Mouse (Mus musculus): Measurements from ENCODE around the gene Ttc13.

- TF ChIP-seq CTCF (IDR thresholded peaks at IDR 0.05; ENCODE audit: low read depth, low read length) (no peak), TAL1 (conservative IDR thresholded peaks at IDR 0.05; ENCODE audit: low read depth, low read length) (no peak), GATA1 (IDR thresholded peaks at IDR 0.05; ENCODE audit: borderline replicate concordance, low read length) (no peak), GATA2 (IDR thresholded peaks at IDR 0.05; ENCODE audit: borderline replicate concordance, low read depth, low read length) (no peak)
Measured at GRCm38 (mm10) chr8:124754792-124755190, 33.0 kb upstream of the Ttc13 start.
